Mouse (Mus musculus): Measurements from ENCODE around the gene Tmem115. TPM values are rescaled to one million over a fixed set of nuclear protein-coding genes. Genes with fewer than 3 reads are reported as not detected.
A peak's percentile ranks its signal among the peaks of the same experiment; 100 is the strongest.

Gene Tmem115
- total RNA-seq (2015; ENCODE audit: low replicate concordance): 1.9 and 2.5 TPM in 2 replicates
- 5.9 and 6.0 TPM in 2 replicates for total RNA-seq (2017; ENCODE audit: low replicate concordance)

GRCm38 (mm10) chr9:107533791-107534407 is at the start of gene Tmem115:
TSS of gene Tmem115 (plus strand) at chr9:107533945.
- peak; percentile 80 for ATAC-seq (replicated peaks; ENCODE audit: low FRiP score, poor library complexity, severe bottlenecking)

- no peak for ATAC-seq (replicated peaks; ENCODE audit: low FRiP score, poor library complexity, severe bottlenecking)
These were observed 49.4 kb upstream of the Tmem115 start for GRCm38 (mm10) chr9:107484302-107484701.

DNA sequence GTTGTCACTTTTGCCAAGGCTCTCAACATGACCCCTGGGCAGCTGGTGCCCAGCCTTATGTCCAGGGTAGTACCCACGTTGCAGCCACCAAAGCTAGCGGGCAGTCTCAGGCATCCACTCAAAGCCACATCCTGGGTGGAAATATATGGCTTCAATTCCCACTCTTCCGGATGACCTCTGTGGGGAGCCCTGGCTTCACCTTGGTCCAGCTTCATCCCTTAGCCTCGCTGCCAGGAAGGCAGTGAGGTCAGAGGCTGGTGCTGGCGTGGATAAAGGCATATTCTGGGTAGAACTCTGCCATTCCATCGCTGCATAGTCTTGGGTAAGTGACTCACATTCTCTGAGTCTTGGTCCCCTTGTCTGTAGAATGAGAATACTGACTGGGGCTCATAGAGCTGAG is 49.0 kb upstream of the Tmem115 start:
- no peak for ATAC-seq (replicated peaks; ENCODE audit: low FRiP score, poor library complexity, severe bottlenecking)

DNA sequence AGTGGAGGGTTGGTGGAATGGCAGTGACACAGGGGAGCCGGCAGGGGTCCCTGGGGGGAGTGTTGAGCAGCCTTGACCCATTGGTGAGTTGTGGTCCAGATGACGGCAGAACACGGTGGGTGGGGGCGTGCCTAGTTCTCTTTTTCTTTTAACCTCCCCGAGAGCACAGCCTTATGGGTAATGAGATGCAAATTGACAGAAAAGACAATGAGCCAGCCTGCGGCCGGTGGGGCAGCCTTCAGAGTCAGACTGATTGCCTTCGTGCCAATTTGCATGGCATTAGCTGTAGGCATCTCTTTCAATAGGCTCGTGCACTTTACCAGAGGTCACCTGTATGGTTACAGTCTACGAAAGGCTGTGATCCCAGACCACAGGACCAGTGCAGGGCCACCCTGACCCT is 47.7 kb upstream of the Tmem115 start:
- no peak for ATAC-seq (replicated peaks; ENCODE audit: low FRiP score, poor library complexity, severe bottlenecking)

- ATAC-seq (replicated peaks; ENCODE audit: low FRiP score, poor library complexity, severe bottlenecking): no peak
These were observed 47.1 kb upstream of the Tmem115 start for GRCm38 (mm10) chr9:107486507-107487225.

DNA sequence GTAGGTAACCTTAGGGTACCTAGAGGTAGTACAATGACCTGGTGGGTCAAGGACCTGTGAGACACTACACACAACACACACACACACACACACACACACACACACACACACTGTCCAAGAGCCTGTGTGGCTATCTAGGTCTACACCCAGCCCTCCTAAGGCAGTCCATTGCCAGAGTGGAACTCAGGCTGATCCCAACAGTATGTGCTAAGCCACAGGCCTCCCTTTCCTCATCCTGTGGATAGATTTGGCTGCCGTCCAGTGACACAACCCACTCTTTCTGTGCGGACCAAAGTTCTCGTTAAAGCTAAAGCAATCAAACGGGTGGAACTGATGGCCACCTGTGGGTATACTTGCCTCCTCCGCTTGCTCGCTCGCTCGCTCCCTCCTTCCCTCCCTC is 43.6 kb upstream of the Tmem115 start:
- ATAC-seq (replicated peaks; ENCODE audit: low FRiP score, poor library complexity, severe bottlenecking): no peak

- ATAC-seq (replicated peaks; ENCODE audit: low FRiP score, poor library complexity, severe bottlenecking): no peak
These were observed 43.1 kb upstream of the Tmem115 start for GRCm38 (mm10) chr9:107490625-107491024.

DNA sequence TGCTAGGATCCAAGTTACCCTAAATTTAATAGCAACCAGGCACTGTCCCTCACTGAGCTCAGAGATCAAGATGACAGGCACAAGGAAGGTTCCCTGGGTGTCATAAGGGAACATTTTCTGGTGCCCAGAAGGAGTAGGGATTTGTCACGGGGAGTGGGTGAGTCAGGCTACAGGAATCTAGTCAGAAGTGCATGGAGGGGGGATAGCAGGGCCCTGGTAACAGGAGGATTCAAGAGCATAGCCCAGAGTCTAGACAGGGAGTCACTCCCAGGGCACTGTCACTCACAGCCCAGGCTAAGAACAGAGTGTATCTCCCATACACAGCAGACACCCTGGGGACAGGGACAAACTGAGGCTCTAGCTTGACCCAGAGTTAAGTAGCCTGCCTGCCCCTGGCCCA is 40.2 kb upstream of the Tmem115 start:
- no peak for ATAC-seq (replicated peaks; ENCODE audit: low FRiP score, poor library complexity, severe bottlenecking)

- no peak for ATAC-seq (replicated peaks; ENCODE audit: low FRiP score, poor library complexity, severe bottlenecking)
These were observed 39.5 kb upstream of the Tmem115 start for GRCm38 (mm10) chr9:107494238-107494637.

DNA sequence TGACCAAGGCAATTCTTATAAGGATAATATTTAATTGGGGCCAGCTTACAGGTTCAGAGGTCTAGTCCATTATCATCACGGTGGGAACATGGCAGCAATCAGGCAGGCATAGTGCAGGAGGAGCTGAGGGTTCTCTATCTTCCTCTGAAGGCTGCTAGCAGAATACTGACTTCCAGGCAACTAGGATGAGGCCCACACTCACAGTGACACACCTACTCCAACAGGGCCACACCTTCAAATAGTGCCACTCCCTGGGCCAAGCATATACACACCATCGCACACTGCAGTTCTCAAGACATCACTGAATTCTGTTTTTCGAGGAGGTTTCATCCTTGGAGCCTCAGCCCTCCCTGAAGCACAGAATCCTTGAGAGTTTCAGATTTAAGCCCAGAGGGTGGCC is 37.4 kb upstream of the Tmem115 start:
- ATAC-seq (replicated peaks; ENCODE audit: low FRiP score, poor library complexity, severe bottlenecking): no peak

GRCm38 (mm10) chr9:107500708-107501286 is 32.9 kb upstream of the Tmem115 start:
- ATAC-seq (replicated peaks; ENCODE audit: low FRiP score, poor library complexity, severe bottlenecking): no peak

GRCm38 (mm10) chr9:107502131-107502846 is 31.5 kb upstream of the Tmem115 start:
- no peak for ATAC-seq (replicated peaks; ENCODE audit: low FRiP score, poor library complexity, severe bottlenecking)

DNA sequence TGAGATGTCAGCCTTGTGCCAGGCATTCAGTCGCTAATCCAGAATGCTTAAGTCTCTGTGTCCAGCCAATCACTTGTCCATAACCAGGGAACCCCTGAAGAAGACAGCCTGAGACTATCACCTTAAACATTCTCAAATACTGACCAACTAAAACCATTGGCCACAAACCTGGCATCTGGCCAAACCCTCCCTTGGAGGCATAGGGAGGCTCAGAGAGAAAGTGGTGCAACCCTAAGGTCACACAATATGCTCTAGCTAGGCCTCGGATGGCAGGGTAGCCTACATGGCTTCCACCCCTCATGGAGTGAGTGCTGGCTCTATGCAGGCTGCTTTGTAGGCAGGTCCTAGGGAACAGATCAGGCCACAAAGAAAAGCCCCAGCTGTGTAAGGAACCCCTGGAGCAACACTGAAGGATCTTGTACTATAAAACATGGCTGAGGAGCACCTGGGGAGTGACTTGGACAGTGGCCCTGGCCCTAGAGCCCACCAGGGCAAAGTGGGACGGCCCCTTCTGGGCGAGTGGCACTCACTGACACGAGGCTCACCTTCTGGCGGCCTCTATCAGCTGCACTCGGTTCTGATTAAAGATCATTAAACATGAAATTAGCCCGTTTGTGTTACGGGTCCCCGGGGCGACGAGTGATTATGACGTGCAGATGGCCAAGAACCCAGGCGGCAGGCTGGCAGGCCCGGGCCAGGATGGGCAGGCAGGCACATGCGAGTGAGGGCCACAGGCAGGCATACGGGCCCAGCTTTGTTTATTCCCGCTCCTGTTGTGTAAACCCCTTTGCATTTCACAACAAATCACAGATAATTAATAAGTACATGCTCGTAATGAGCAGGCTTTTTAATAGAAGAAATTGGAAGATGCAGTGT is 28.8 kb upstream of the Tmem115 start:
- ATAC-seq (replicated peaks; ENCODE audit: low FRiP score, poor library complexity, severe bottlenecking): no peak

DNA sequence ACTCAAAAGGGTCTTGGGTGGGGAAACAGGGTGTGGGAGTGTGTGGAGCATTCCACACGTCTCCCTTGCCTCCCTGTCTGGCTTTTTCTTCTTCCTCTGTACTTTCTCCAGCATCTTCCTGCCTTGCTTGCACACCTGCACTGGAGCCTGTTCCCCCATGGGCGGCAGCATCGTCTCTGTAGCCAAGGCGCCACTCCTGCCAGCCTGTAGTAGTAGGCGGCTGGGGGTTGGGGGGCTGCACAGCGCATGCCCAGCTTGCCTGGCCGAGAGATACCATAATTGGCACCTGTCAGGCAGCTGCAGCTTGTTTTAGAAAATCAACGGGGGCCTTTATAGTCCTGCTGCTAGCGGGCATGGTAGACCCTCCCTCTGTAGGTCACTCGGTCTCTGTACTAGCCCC is 25.5 kb upstream of the Tmem115 start:
- ATAC-seq (replicated peaks; ENCODE audit: low FRiP score, poor library complexity, severe bottlenecking): no peak

DNA sequence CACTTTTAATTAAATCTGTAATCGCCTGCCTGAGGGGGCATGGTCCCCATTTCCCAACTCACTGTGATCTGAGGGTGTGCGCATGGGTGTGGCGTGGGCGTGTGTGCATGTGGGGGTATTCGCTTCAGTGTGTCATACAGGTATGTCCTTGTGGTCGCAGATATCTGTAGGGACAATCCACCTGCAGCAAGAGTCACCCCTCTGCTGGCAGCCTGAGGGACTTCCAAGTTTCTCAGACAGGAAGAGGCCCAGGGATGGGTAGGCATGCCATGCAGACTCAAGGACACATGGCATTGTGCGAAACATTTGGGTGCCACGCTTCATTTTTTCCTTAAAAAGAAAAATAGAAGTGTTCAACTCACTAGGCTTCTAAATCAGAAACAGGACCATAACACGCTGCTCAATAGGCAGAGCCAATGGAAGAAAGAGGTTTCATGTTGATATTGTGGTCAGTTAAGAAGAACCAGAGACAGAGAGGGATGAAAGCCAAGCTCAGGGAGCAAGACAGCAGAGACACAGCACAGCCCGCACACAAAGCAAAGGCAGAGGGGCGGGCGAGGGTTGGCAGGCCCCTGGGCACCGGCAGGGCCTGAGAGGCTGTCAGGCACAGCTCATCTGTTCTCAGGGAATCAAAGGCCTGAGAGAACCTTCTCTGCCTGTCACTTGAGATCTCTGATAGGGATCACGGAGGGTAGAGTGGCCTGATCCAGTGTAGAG is 23.2 kb upstream of the Tmem115 start:
- ATAC-seq (replicated peaks; ENCODE audit: low FRiP score, poor library complexity, severe bottlenecking): no peak

GRCm38 (mm10) chr9:107511436-107511835 is 22.3 kb upstream of the Tmem115 start:
- ATAC-seq (replicated peaks; ENCODE audit: low FRiP score, poor library complexity, severe bottlenecking): no peak

DNA sequence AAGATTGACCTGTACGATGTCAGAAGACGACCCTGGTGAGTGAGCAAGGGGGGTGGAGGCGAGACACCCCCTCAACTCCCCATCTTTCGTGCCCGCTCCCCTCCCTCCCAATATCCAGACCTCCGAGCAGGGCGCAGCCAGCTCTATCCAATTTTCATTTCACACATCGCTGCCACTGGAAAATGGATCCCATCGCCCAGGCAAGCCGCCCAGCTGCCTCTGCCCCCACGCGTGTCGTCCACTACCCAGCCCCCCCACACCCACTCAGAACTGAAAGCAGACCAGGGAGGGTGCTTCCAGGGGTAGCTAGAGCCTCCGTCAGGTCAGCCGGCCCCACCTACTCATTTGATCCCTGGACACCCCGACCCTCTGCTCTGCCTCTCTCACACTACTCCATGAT is 21.4 kb upstream of the Tmem115 start:
- no peak for ATAC-seq (replicated peaks; ENCODE audit: low FRiP score, poor library complexity, severe bottlenecking)

- ATAC-seq (replicated peaks; ENCODE audit: low FRiP score, poor library complexity, severe bottlenecking): peak; percentile 72
These were observed 19.3 kb upstream of the Tmem115 start for GRCm38 (mm10) chr9:107514303-107514955.
